Mouse (Mus musculus): ENCODE data around the gene 4932438A13Rik.

GRCm38 (mm10) chr3:36819402-36819801 is 43.5 kb upstream of the 4932438A13Rik start:
- TF ChIP-seq CTCF (conservative IDR thresholded peaks at IDR 0.05; ENCODE audit: low read length) (no peak), POU5F1 (IDR thresholded peaks at IDR 0.05; ENCODE audit: borderline replicate concordance, low read length) (no peak), NANOG (IDR thresholded peaks at IDR 0.05; ENCODE audit: borderline replicate concordance, low read length) (no peak)
